Comparison of ENCODE assay signal across 12 mouse cellular contexts in the genomic region with DNA sequence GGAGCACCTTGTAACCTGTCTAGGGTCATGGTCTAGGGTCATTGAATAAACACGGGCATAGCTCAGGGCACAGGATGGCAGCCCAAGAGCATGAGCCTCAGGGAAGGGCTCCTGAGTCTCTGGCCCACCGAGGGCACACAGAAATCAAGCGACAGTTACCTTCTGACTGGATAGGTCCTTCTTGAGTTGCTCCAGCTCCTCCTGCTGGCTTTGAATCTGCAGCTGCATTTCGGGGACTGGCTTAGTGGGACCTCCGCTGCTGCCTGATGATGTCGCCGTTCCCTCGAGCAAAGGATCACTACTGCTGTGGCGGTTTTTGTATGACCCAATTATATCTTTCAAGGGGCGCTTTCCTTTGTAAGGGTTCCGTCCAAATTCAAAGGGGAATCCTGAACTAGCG. TPM values are rescaled to one million over a fixed set of nuclear protein-coding genes. Genes with fewer than 3 reads are reported as not detected.
A peak's percentile ranks its signal among the peaks of the same experiment; 100 is the strongest.
DNase-seq lines count a peak whose midpoint lies in the region; ATAC-seq lines count a peak whose summit lies in the region.
"Had no signal": no experiment of that assay in that cellular context is flagged by ENCODE, and none has a peak within 500 bp of the region (broad histone marks: within the 10 kb centered on the region; RNA-seq: fewer than 3 reads in every experiment).

No protein-coding gene starts in this region.

- DNase-seq in kidney, adult 11 months: peak; percentile 24
- peak; percentile 22 for DNase-seq in ES-CJ7 (ENCODE audit: low read depth, low spot score)
- DNase-seq in kidney, postnatal 4 days: peak; percentile 22 to 46
- DNase-seq in layer of hippocampus, adult 11-12 months (ENCODE audit: low spot score): no peak
- DNase-seq: gastrocnemius, postnatal 14 days; right cerebral cortex, postnatal 25 days; thymus, postnatal 4 days had no signal

- no peak overlapping the region for H3K4me3 ChIP-seq in kidney, embryonic 16.5 days (ENCODE audit: low read length)
- H3K4me3 ChIP-seq in brown adipose tissue, adult 24 weeks (ENCODE audit: insufficient read depth, low read depth, low read length): peak overlapping the region; percentile 20
- H3K4me3 ChIP-seq: embryonic facial prominence, embryonic 13.5 days; limb, embryonic 15.5 days had no signal

- WGBS in kidney, embryonic 16.5 days: 76% methylated on average over 12 of the region's 12 CpGs

- no peak overlapping the region for H3K4me2 ChIP-seq in kidney, embryonic 16.5 days (replicated peaks; ENCODE audit: low read depth, low read length)
- H3K4me2 ChIP-seq: embryonic facial prominence, embryonic 13.5 days; limb, embryonic 15.5 days had no signal

- H3K4me1 ChIP-seq in kidney, embryonic 16.5 days (ENCODE audit: insufficient read depth, low read length): no peaks in the 10 kb centered on the region
- 0 out of 2 replicates have a peak, but pooled peaks cover 2% of the 10 kb centered on the region for H3K4me1 ChIP-seq in brown adipose tissue, adult 24 weeks (ENCODE audit: control insufficient read depth, insufficient read depth, insufficient read length, low read length)
- H3K4me1 ChIP-seq: embryonic facial prominence, embryonic 13.5 days; limb, embryonic 15.5 days had no signal

- no peaks in the 10 kb centered on the region for H3K27me3 ChIP-seq in kidney, embryonic 16.5 days (ENCODE audit: insufficient read depth, low read length)
- H3K27me3 ChIP-seq: embryonic facial prominence, embryonic 13.5 days; limb, embryonic 15.5 days had no signal

- no peak overlapping the region; the same call in 1 of the 2 replicates for H3K27ac ChIP-seq in kidney, embryonic 16.5 days (ENCODE audit: low read length)
- peak overlapping the region; percentile 80 for H3K27ac ChIP-seq in brown adipose tissue, adult 24 weeks (replicated peaks; ENCODE audit: low read depth, low read length)
- H3K27ac ChIP-seq: embryonic facial prominence, embryonic 13.5 days; limb, embryonic 15.5 days had no signal

- no peak for ATAC-seq in kidney, embryonic 16.5 days (ENCODE audit: low FRiP score, low TSS enrichment)
- no peak for ATAC-seq in activated CD4-positive, CD25-positive, alpha-beta regulatory T cell, adult 4 months

- no peaks in the 10 kb centered on the region for H3K9me3 ChIP-seq in kidney, embryonic 16.5 days (ENCODE audit: low read length)
- H3K9me3 ChIP-seq: embryonic facial prominence, embryonic 13.5 days; limb, embryonic 15.5 days had no signal

- H3K36me3 ChIP-seq in kidney, embryonic 16.5 days (ENCODE audit: insufficient read depth, low read length): peaks cover 15% of the 10 kb centered on the region

- H3K9ac ChIP-seq in kidney, embryonic 16.5 days (replicated peaks; ENCODE audit: low read length): no peak overlapping the region
- H3K9ac ChIP-seq: embryonic facial prominence, embryonic 13.5 days; limb, embryonic 15.5 days had no signal

RNA-seq across cellular contexts. Expression of a gene that starts 43.4 kb away (rescaled TPM):
- polyA plus RNA-seq in kidney, embryonic 16.5 days (2015; fragmentation: Nextera tagmentation; extraction: Ambion mirVana): 12.8 and 12.9 TPM in 2 replicates
- polyA plus RNA-seq in brown adipose tissue, adult 24 weeks (2012; ENCODE audit: insufficient read depth, insufficient read length, missing spikeins): 7.7 and 8.1 TPM in 2 replicates
- 10 to 100 TPM; 10.2 to 11.4 TPM for polyA plus RNA-seq in activated CD4-positive, CD25-positive, alpha-beta regulatory T cell, adult 4 months (2017; shearing (Covaris generic))
